Mouse (Mus musculus) brain, embryonic 18.5 days (tissue): ENCODE data around the gene Gm10277.
A peak's percentile ranks its signal among the peaks of the same experiment; 100 is the strongest.

Source experiments
- DNase-seq: peaks from one replicate; pipeline ENCODE4 v3.0.0-alpha.2; 2012; ENCODE audit warnings: low read depth, low spot score

Gm10277 gene

GRCm38 (mm10) chr11:77800491-77800868 lies 12.9 kb upstream of the Gm10277 start:
- no peak for DNase-seq

- no peak for DNase-seq
Observed at GRCm38 (mm10) chr11:77795216-77795615, 7.7 kb upstream of the Gm10277 start.

GRCm38 (mm10) chr11:77793238-77793930 lies 5.8 kb upstream of the Gm10277 start:
- DNase-seq, result peak; percentile 80

GRCm38 (mm10) chr11:77792566-77792909 lies 5.0 kb upstream of the Gm10277 start:
- no peak for DNase-seq

- DNase-seq, result no peak
Observed at GRCm38 (mm10) chr11:77791752-77792565, 4.4 kb upstream of the Gm10277 start.

- no peak for DNase-seq
Observed at GRCm38 (mm10) chr11:77791241-77791727, 3.7 kb upstream of the Gm10277 start.

GRCm38 (mm10) chr11:77790286-77790685 lies 2.7 kb upstream of the Gm10277 start:
- DNase-seq, result no peak

- no peak for DNase-seq
Observed at GRCm38 (mm10) chr11:77789512-77789911, 2.0 kb upstream of the Gm10277 start.

- DNase-seq, result no peak
Observed at GRCm38 (mm10) chr11:77785768-77786561, 1.6 kb downstream of the Gm10277 start.

- no peak for DNase-seq
Observed at GRCm38 (mm10) chr11:77785396-77785767, 2.2 kb downstream of the Gm10277 start.

GRCm38 (mm10) chr11:77784894-77785293 lies 2.7 kb downstream of the Gm10277 start:
- no peak for DNase-seq

- no peak for DNase-seq
Observed at GRCm38 (mm10) chr11:77783747-77784646, 3.5 kb downstream of the Gm10277 start.

- DNase-seq, result no peak
Observed at GRCm38 (mm10) chr11:77783211-77783746, 4.3 kb downstream of the Gm10277 start.

- DNase-seq, result no peak
Observed at GRCm38 (mm10) chr11:77782104-77782815, 5.3 kb downstream of the Gm10277 start.

GRCm38 (mm10) chr11:77781088-77781487 lies 6.5 kb downstream of the Gm10277 start:
- no peak for DNase-seq

GRCm38 (mm10) chr11:77779240-77779639 lies 8.3 kb downstream of the Gm10277 start:
- no peak for DNase-seq

GRCm38 (mm10) chr11:77777937-77778336 lies 9.6 kb downstream of the Gm10277 start:
- no peak for DNase-seq

GRCm38 (mm10) chr11:77777436-77777835 lies 10.1 kb downstream of the Gm10277 start:
- no peak for DNase-seq

- DNase-seq, result no peak
Observed at GRCm38 (mm10) chr11:77775701-77776400, 11.7 kb downstream of the Gm10277 start.
